ENCODE assay signal across 18 mouse cellular contexts in the genomic region with DNA sequence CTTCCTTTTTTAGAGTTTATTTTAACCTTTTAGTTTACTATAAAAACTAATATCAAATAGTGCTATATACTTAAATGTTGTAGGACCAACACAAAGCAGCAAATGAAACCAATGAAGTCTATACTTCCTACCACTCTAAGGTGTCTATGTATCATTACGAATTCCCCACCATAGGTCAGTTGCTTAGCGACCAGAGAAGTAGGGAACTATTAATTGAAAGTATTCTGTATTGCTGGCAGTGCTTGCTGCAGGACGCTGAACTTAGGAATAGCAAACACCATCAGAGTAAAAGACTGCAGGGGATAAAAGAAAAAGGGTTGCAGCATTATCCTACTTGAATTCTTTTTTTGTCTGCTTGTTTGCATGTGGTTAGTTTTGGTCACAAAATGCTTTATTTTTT.
DNase-seq lines count a peak whose midpoint lies in the region; ATAC-seq lines count a peak whose summit lies in the region.
"Had no signal": no experiment of that assay in that cellular context is flagged by ENCODE, and none has a peak within 500 bp of the region (broad histone marks: within the 10 kb centered on the region; RNA-seq: fewer than 3 reads in every experiment).

No protein-coding gene starts in this region.

- no peak overlapping the region for H3K4me2 ChIP-seq in forebrain, embryonic 14.5 days (ENCODE audit: low read length)
- no peak overlapping the region for H3K4me2 ChIP-seq in hindbrain, embryonic 15.5 days
- H3K4me2 ChIP-seq in neural tube, embryonic 12.5 days (replicated peaks), result no peak overlapping the region
- H3K4me2 ChIP-seq: embryonic facial prominence, embryonic 15.5 days; limb, embryonic 13.5 days had no signal

- H3K27ac ChIP-seq in forebrain, embryonic 14.5 days (ENCODE audit: low read depth, low read length), result no peak overlapping the region
- H3K27ac ChIP-seq in hindbrain, embryonic 15.5 days (replicated peaks), result no peak overlapping the region
- no peak overlapping the region for H3K27ac ChIP-seq in neural tube, embryonic 12.5 days
- H3K27ac ChIP-seq: embryonic facial prominence, embryonic 15.5 days; heart, embryonic 10.5 days; kidney, postnatal 0 days; limb, embryonic 13.5 days had no signal

- peak; percentile 2 to 8 for DNase-seq in left cerebral cortex, postnatal 14 days (ENCODE audit: low spot score in 2 of 2)
- no peak for DNase-seq in left cerebral cortex, adult 9 months (ENCODE audit: low spot score in 2 of 2)
- DNase-seq in forebrain, embryonic 14.5 days (ENCODE audit: low spot score), result peak; percentile 74
- no peak for DNase-seq in cerebellum, adult 9-11 months
- DNase-seq: adrenal gland, postnatal 14 days; gastrocnemius, postnatal 36 days; heart, postnatal 36 days; lung, postnatal 14 days; retina, postnatal 1 day; thymus, postnatal 25 days had no signal

- no peak overlapping the region for H3K9ac ChIP-seq in forebrain, embryonic 14.5 days (ENCODE audit: low read length)
- H3K9ac ChIP-seq in hindbrain, embryonic 15.5 days, result no peak overlapping the region
- no peak overlapping the region for H3K9ac ChIP-seq in neural tube, embryonic 12.5 days
- H3K9ac ChIP-seq: embryonic facial prominence, embryonic 15.5 days; limb, embryonic 13.5 days had no signal

- WGBS in forebrain, embryonic 14.5 days, result 11% methylated on average over 3 of the region's 3 CpGs
- WGBS in hindbrain, embryonic 15.5 days, result 25% methylated on average over 3 of the region's 3 CpGs
- WGBS in neural tube, embryonic 12.5 days, result 47% methylated on average over 3 of the region's 3 CpGs

- no peak overlapping the region for H3K4me3 ChIP-seq in forebrain, embryonic 14.5 days (ENCODE audit: low read depth, low read length)
- H3K4me3 ChIP-seq in hindbrain, embryonic 15.5 days, result no peak overlapping the region
- no peak overlapping the region for H3K4me3 ChIP-seq in neural tube, embryonic 12.5 days
- H3K4me3 ChIP-seq: embryonic facial prominence, embryonic 15.5 days; heart, embryonic 10.5 days; limb, embryonic 13.5 days had no signal

- no peaks in the 10 kb centered on the region for H3K9me3 ChIP-seq in forebrain, embryonic 14.5 days (replicated peaks; ENCODE audit: control insufficient read depth, low read length)
- H3K9me3 ChIP-seq in hindbrain, embryonic 15.5 days, result no peaks in the 10 kb centered on the region
- H3K9me3 ChIP-seq in neural tube, embryonic 12.5 days, result no peaks in the 10 kb centered on the region
- H3K9me3 ChIP-seq: embryonic facial prominence, embryonic 15.5 days; heart, embryonic 10.5 days; limb, embryonic 13.5 days had no signal

- H3K4me1 ChIP-seq in forebrain, embryonic 14.5 days (ENCODE audit: control insufficient read depth, insufficient read depth, low read length), result no peaks in the 10 kb centered on the region; the same call in 1 of the 2 replicates
- no peaks in the 10 kb centered on the region for H3K4me1 ChIP-seq in hindbrain, embryonic 15.5 days (replicated peaks)
- H3K4me1 ChIP-seq in neural tube, embryonic 12.5 days, result no peaks in the 10 kb centered on the region
- H3K4me1 ChIP-seq: embryonic facial prominence, embryonic 15.5 days; heart, embryonic 10.5 days; limb, embryonic 13.5 days had no signal

- no peaks in the 10 kb centered on the region for H3K27me3 ChIP-seq in forebrain, embryonic 14.5 days (replicated peaks; ENCODE audit: control insufficient read depth, insufficient read depth, low read length)
- no peaks in the 10 kb centered on the region for H3K27me3 ChIP-seq in hindbrain, embryonic 15.5 days
- no peaks in the 10 kb centered on the region for H3K27me3 ChIP-seq in neural tube, embryonic 12.5 days (replicated peaks)
- H3K27me3 ChIP-seq: embryonic facial prominence, embryonic 15.5 days; limb, embryonic 13.5 days had no signal

- intact Hi-C loops in left cerebral cortex, postnatal 14 days (cut with DNase I), result no loop called here

- H3K36me3 ChIP-seq in forebrain, embryonic 14.5 days (ENCODE audit: control insufficient read depth, insufficient read depth, low read length), result no peaks in the 10 kb centered on the region
- H3K36me3 ChIP-seq in hindbrain, embryonic 15.5 days, result no peaks in the 10 kb centered on the region
- no peaks in the 10 kb centered on the region for H3K36me3 ChIP-seq in neural tube, embryonic 12.5 days
- H3K36me3 ChIP-seq: embryonic facial prominence, embryonic 15.5 days; heart, embryonic 10.5 days; limb, embryonic 13.5 days had no signal

- ATAC-seq in forebrain, embryonic 14.5 days, result peak; percentile 93
- ATAC-seq in hindbrain, embryonic 15.5 days (ENCODE audit: low FRiP score, low read depth), result peak; percentile 89
- ATAC-seq in neural tube, embryonic 12.5 days (ENCODE audit: low FRiP score, low read depth), result peak; percentile 68; the same call in 1 of the 2 replicates
- no peak for ATAC-seq in CD4-positive, CD25-positive, alpha-beta regulatory T cell, adult 4 months
- ATAC-seq: intestine, postnatal 0 days had no signal

Comparison
In these comparisons a context has a peak if more than half of its experiments do, and no peak if none do; other contexts are left out.
1. DNase-seq: peak in left cerebral cortex, postnatal 14 days (2 of 2) and forebrain, embryonic 14.5 days (single experiment); none in left cerebral cortex, adult 9 months (0 of 2) and cerebellum, adult 9-11 months (single experiment).